Mouse (Mus musculus): Measurements from ENCODE around the gene Olfm2.

Olfm2 gene

GRCm38 (mm10) chr9:20745129-20745966, 801 bp downstream of the Olfm2 start:
- DNase-seq (ENCODE audit: low spot score): no peak

DNA sequence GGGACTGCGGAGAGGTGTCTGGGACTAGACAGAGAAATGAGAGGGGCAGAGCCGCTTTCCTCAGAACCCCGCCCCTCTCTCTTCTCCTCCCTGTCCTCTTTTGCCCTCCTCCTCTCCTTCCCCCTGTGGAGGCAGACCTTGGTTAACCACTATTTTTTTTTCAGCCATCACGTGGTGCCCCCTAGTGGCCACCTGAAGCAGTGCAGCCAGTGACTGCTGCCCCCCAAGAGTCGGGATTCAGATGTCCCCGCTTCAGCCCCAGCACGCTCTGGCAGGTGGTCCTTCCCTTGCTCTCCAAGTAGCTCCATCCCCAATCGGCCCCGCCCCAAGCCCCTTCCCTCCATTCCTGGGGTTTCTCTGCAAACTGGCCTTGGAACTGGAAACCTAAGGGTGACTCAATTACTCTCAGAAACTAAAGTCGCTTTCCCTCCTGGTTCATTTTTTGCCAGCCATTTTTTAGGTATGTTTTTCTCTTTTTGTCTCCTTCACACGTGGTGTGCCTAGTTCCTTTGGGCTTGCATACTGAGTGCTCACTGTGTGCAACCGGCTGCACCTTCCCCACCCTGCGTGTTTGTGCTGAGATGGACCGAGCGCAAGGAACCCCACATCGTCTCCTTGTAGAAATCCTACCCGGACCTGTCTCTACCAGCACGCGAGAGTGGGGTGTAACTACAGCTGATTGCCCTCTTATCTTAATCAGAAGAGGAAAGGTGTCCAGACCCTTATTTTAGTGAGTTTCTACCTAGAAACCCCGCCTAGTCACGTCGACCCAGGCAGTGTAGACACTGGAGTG, 2.0 kb downstream of the Olfm2 start:
- DNase-seq (ENCODE audit: low spot score): no peak

DNA sequence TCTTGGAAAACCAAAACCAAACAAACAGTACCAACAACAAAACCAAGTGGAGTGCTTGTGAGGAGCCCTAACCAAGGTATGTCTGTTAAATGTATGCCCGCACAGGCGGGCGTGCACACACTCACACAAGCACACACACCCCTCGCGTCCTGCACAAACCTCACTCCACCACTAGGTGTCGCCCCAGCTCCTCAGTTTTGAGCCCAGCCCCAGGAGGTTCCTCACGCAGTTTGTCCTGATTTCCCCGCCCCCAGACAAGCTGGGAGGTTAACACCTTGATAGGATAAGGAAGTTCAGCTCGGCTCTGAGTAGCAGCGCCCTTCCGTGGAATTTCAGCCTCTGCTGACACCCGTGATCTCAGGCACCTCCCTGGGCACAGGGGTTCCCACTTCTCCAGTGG, 5.7 kb downstream of the Olfm2 start:
- DNase-seq (ENCODE audit: low spot score): peak; percentile 89

DNA sequence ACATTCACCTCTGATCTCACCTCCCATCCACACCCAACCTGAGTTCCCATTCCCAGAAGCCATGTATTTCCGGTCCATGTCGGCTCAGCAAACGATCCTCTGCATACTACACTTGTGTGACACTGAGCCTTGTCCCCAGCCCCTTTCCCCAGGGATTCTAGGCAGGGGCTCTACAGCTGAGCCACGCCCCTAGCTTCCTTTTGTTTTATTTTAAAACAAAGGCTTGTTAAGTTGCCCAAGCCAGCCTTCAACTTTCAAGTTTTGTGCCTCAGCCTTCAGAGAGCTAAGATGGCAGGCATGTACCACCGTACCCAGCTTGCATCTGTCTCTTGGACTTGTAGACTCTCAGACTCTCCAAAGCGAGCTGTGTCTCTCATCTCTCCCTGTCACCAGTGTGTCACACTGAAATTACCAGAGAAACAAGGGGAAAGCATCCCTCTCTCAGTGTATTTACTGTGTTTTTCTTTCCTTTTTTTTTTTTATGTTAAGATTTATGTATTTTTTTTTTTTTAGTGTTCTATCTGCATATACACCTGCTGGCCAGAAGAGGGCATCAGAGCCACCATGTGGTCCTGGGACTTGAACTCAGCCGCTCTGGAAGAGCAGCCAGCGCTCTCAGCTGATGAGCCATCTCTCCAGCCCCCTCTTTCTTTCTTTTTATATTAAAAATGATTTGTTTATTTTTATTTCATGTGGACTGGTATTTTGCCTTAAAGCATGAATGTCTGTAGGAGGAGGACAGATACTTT, 7.7 kb downstream of the Olfm2 start:
- peak; percentile 45 for DNase-seq (ENCODE audit: low spot score)

- no peak for DNase-seq (ENCODE audit: low spot score)
Measured at GRCm38 (mm10) chr9:20737227-20737626, 8.9 kb downstream of the Olfm2 start.

GRCm38 (mm10) chr9:20734692-20735091, 11.5 kb downstream of the Olfm2 start:
- DNase-seq (ENCODE audit: low spot score): no peak

DNA sequence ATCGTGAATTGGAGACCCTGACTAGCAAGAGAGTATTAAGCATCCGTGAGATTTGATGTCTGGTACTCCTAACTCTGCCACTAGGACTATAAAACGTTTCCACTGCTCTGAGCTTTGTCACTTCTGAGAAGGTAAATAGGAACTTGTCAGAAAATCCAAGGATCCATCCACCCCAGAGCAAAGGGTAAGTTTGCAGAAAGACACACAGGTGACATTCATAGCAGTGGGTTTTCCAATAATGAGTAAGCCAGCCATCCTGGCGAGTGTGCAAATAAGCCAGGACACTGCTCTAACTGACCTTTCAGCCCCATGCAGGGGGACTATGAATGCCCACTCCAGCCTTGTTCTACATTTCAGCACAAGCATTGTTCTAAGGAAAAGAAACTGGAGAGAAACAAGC, 14.4 kb downstream of the Olfm2 start:
- no peak for DNase-seq (ENCODE audit: low spot score)

- DNase-seq (ENCODE audit: low spot score): no peak
Measured at GRCm38 (mm10) chr9:20729451-20729850, 16.7 kb downstream of the Olfm2 start.

DNA sequence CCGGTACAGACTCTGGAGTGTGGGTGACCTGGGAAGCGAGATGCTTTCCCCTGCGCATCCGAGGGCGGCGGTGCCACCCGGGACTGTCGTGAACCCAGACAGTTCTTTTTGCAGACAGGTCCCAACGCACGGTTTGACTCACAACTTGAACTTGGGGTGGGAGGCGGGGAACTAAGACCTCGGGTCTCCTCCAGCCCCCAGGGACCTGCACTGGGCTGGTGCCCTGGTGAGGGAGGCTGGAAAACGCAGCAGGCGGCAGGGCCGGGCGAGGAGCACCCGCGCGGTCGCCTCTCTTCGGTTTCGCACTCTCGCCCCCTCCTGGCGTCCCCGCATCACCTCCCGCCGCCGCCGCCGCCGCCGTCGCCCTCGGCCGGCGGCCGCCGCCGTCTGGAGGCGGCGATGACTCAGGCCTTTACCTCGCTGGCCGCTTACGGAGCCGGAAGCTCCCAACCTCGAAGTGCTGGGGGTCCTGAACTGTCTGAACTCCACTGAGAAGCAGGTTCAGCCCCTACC, 18.5 kb downstream of the Olfm2 start:
- peak; percentile 77 for DNase-seq (ENCODE audit: low spot score)

DNA sequence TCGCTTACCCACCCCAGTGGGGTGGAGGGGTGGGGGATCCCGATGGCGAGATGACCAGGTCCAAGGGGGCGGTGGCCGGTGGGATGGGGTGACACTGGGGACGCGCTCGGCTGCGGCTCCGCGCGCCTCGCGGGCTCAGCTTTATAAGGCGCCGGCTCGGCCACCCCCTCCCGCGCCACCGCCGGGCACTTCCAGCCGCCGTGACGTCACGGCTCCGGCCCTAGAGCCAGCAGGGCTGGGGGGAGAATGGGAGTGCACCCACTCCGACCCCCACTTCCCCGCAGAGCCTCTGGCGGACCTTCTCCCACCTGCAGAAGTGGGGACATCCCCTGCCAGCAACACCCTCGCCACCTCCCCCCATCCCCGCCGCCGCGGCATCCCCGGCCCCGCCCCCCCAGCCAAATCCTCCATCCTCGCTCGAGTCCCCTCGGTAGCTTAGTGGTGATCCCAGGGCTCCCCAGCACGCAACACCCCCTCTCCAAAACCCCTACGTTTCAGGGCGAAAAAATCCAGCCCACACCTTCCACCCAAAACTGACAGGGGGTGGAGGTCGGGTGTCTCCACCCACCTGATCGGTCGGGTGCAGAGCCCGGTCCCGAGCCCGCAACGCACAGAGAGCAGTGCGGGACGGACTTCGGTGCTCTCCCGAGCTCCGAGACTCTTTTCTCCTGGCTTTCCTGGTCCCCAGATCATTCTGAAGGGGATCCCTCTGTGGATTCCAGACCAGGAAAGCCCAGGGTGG, 19.1 kb downstream of the Olfm2 start:
- DNase-seq (ENCODE audit: low spot score): no peak

GRCm38 (mm10) chr9:20726134-20726858, 19.9 kb downstream of the Olfm2 start:
- DNase-seq (ENCODE audit: low spot score): peak; percentile 28

DNA sequence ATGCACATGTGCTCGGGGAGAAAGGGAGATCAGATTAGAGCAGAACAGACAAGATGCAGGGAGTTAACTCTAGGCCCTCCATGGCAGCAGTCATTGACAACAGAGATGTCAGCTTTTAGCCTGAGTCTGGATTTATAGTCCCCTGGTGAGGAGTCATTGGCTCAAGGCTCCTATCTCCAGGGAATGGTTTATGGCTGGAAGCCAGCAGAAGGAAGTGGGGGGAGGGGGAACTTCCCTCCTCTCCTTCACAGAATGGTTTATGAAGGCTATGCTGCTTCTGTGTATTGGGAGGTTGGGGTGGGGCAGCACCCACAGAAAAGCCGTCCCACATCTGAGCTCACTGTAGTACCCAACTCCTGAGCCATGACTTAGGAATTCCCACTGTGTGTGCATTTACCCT, 24.6 kb downstream of the Olfm2 start:
- DNase-seq (ENCODE audit: low spot score): peak; percentile 29

DNA sequence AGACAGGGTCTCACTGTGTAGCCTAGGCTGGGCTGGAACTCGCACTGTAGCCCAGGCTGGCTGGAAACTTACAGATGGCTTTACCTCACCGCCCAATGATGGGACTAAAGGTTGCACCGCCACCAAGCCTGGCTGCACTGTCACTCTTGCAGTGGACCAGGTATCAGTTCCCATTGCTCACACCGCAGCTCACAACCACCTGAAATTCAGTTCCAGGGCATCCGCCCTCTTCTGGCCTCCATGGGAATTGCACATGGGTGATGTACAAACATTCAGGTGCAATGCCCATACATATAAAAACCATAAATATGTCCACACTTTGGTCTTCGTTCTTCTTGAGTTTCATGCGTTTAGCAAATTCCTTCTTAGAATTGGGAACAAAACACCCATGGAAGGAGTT, 30.8 kb downstream of the Olfm2 start:
- no peak for DNase-seq (ENCODE audit: low spot score)

GRCm38 (mm10) chr9:20713478-20713987, 32.6 kb downstream of the Olfm2 start:
- DNase-seq (ENCODE audit: low spot score): peak; percentile 32

GRCm38 (mm10) chr9:20712934-20713477, 33.1 kb downstream of the Olfm2 start:
- DNase-seq (ENCODE audit: low spot score): no peak

GRCm38 (mm10) chr9:20710471-20710870, 35.7 kb downstream of the Olfm2 start:
- no peak for DNase-seq (ENCODE audit: low spot score)

- DNase-seq (ENCODE audit: low spot score): no peak
Measured at GRCm38 (mm10) chr9:20705981-20706380, 40.2 kb downstream of the Olfm2 start.

DNA sequence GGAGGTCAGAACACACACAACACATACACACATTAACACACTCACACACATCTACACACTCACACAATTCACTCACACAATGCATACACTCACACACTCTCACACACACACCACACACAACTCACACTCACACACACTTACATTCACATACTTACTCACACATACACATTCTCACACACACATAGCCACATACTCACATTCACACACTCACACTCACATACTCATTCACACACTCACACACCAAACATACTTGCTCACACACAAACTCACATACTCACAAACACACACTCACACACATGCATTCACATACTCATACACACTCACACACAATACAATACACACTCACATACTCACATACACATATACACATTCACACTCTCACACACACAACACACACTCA, 40.7 kb downstream of the Olfm2 start:
- no peak for DNase-seq (ENCODE audit: low spot score)

DNA sequence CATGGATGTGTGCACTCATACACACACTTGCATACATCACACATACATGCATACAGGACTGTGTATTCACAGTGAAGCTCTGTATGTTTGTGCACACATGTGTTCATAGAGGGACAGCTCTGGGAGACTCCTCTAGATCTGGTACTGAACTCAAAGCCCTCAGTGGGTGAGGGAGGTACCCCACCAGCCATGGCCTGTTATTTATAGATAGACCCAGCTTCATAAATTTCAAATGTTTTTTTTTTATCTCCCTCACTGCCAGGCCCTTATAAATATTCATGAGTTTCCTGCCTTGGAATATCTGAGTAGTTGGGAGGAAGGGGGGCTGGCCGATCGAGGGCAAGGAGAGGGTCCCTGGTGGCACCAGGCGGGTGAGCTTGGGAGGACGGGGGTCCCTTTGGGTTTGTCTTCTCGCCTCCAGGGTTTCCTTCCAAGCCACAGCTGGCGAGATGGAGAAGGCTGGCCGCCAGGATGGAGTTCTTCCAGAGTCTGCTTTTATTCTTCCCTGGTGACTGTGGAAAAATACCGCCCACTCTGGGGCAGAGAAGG, 42.2 kb downstream of the Olfm2 start:
- DNase-seq (ENCODE audit: low spot score): no peak

DNA sequence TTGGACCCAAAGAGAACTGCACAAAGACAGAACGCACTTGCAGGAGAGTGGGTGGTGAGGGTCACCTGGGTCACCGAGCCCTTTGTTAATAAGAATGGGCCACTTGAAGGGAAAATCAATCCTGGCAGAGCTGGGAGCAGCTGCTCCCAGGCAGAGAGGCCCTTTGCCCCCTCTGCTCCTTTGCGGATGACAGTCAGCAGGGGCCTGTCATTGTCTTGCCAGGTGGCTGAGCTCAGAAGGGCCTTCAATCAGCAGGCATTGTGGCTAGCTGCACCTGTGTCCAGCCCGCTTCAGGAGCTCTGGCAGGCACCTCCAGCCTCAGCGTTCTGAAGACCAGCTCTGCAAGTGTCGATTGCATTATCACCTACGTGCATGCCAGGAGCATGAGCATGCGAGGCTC, 48.7 kb downstream of the Olfm2 start:
- peak; percentile 83 for DNase-seq (ENCODE audit: low spot score)
